8 mouse cellular contexts compared by ENCODE assay signal in genomic region chr5:119005825-119006471, GRCm38 (mm10).
DNase-seq lines count a peak whose midpoint lies in the region; ATAC-seq lines count a peak whose summit lies in the region.

No protein-coding gene starts in this region.

- peak overlapping the region; percentile 37 for H3K4me3 ChIP-seq in heart, embryonic 15.5 days
- peak overlapping the region; percentile 31 for H3K4me3 ChIP-seq in forebrain, embryonic 15.5 days
- peak overlapping the region; percentile 37 for H3K4me3 ChIP-seq in midbrain, embryonic 11.5 days (ENCODE audit: low read depth, low read length)

- H3K36me3 ChIP-seq in heart, embryonic 15.5 days, result no peaks in the 10 kb centered on the region
- H3K36me3 ChIP-seq in forebrain, embryonic 15.5 days, result no peaks in the 10 kb centered on the region
- H3K36me3 ChIP-seq in midbrain, embryonic 11.5 days (ENCODE audit: control insufficient read depth, insufficient read depth, low read length), result no peaks in the 10 kb centered on the region

- DNase-seq in heart, adult 11 months, result no peak
- DNase-seq in Muller cell, postnatal 12 days (ENCODE audit: inconsistent ontology term), result peak; percentile 16
- DNase-seq in midbrain, embryonic 11.5 days (ENCODE audit: low spot score, missing footprints), result peak; percentile 93
- no peak for DNase-seq in frontal cortex, adult 2 months (ENCODE audit: extremely low spot score in 1 of 2, low spot score in 1 of 2)
- DNase-seq in urinary bladder, adult 18-20 months (ENCODE audit: low spot score in 2 of 2), result no peak
- DNase-seq in cerebellum, adult 11-12 months, result no peak

- peaks cover 57% of the 10 kb centered on the region for H3K27me3 ChIP-seq in heart, embryonic 15.5 days
- peaks cover 19% of the 10 kb centered on the region; the same call in 1 of the 2 replicates for H3K27me3 ChIP-seq in forebrain, embryonic 15.5 days
- H3K27me3 ChIP-seq in midbrain, embryonic 11.5 days (ENCODE audit: control insufficient read depth, insufficient read depth, low read length), result peaks cover 10% of the 10 kb centered on the region; the same call in 1 of the 2 replicates

- no peak for ATAC-seq in heart, embryonic 15.5 days (replicated peaks; ENCODE audit: insufficient number of reproducible peaks, insufficient read depth, low FRiP score, low read depth)
- ATAC-seq in forebrain, embryonic 15.5 days (replicated peaks), result peak; percentile 68
- ATAC-seq in midbrain, embryonic 11.5 days (ENCODE audit: low FRiP score), result peak; percentile 35; the same call in 1 of the 2 replicates

- no peaks in the 10 kb centered on the region for H3K9me3 ChIP-seq in heart, embryonic 15.5 days (replicated peaks)
- H3K9me3 ChIP-seq in forebrain, embryonic 15.5 days, result no peaks in the 10 kb centered on the region
- H3K9me3 ChIP-seq in midbrain, embryonic 11.5 days (ENCODE audit: control insufficient read depth, low read length), result no peaks in the 10 kb centered on the region

- peak overlapping the region; percentile 68 for H3K4me2 ChIP-seq in heart, embryonic 15.5 days
- peak overlapping the region; percentile 74 for H3K4me2 ChIP-seq in forebrain, embryonic 15.5 days (replicated peaks)
- peak overlapping the region; percentile 78 for H3K4me2 ChIP-seq in midbrain, embryonic 11.5 days

- H3K9ac ChIP-seq in heart, embryonic 15.5 days, result peak overlapping the region; percentile 25; the same call in 1 of the 2 replicates
- peak overlapping the region; percentile 35 for H3K9ac ChIP-seq in forebrain, embryonic 15.5 days (replicated peaks)
- H3K9ac ChIP-seq in midbrain, embryonic 11.5 days (ENCODE audit: low read length), result peak overlapping the region; percentile 75

- H3K4me1 ChIP-seq in heart, embryonic 15.5 days (replicated peaks), result peaks cover 7% of the 10 kb centered on the region
- peaks cover 13% of the 10 kb centered on the region for H3K4me1 ChIP-seq in forebrain, embryonic 15.5 days
- H3K4me1 ChIP-seq in midbrain, embryonic 11.5 days (ENCODE audit: control insufficient read depth, insufficient read depth, low read length), result peaks cover 12% of the 10 kb centered on the region

- no peak overlapping the region for H3K27ac ChIP-seq in heart, embryonic 15.5 days
- H3K27ac ChIP-seq in forebrain, embryonic 15.5 days (replicated peaks), result no peak overlapping the region
- H3K27ac ChIP-seq in midbrain, embryonic 11.5 days (ENCODE audit: low read depth, low read length), result no peak overlapping the region; the same call in 1 of the 2 replicates

- 3% methylated on average over 33 of the region's 34 CpGs for WGBS in heart, embryonic 15.5 days
- under 1% methylated on average over 34 of the region's 34 CpGs for WGBS in forebrain, embryonic 15.5 days
- WGBS in midbrain, embryonic 11.5 days, result under 1% methylated on average over 33 of the region's 34 CpGs

Comparison
In these comparisons a context has a peak if more than half of its experiments do, and no peak if none do; other contexts are left out.
1. H3K9ac ChIP-seq: peak in every context shown above with its lines; median percentile 75 in midbrain, embryonic 11.5 days; 35 in forebrain, embryonic 15.5 days; 25 in heart, embryonic 15.5 days.
2. DNase-seq: peak in Muller cell, postnatal 12 days (single experiment) and midbrain, embryonic 11.5 days (single experiment); none in heart, adult 11 months (single experiment), frontal cortex, adult 2 months (0 of 2), urinary bladder, adult 18-20 months (0 of 2) and cerebellum, adult 11-12 months (single experiment).
3. Peak in every context shown above with its lines, with median percentiles within 50 percentile points of each other: H3K4me2 ChIP-seq and H3K4me3 ChIP-seq.